Mouse (Mus musculus) kidney, postnatal 36 days (tissue): Measurements from ENCODE around the gene Brms1l.
"Not testable (repeated sequence)": the region's sequence is repeated elsewhere in the genome, so short reads cannot be mapped to it uniquely, and the experiment has no call there.

Source experiments
- DNase-seq, 2 experiments: peaks; one replicate each; pipeline ENCODE4 v3.0.0; 2021 to 2022; ENCODE audit warnings: mixed read lengths in 2 of 2

The Brms1l gene

GRCm38 (mm10) chr12:55836199-55836951 lies at the start of gene Brms1l:
Gene Brms1l, plus strand, starts transcription at chr12:55836324.
- DNase-seq, result peak; percentile 97 to 99

DNA sequence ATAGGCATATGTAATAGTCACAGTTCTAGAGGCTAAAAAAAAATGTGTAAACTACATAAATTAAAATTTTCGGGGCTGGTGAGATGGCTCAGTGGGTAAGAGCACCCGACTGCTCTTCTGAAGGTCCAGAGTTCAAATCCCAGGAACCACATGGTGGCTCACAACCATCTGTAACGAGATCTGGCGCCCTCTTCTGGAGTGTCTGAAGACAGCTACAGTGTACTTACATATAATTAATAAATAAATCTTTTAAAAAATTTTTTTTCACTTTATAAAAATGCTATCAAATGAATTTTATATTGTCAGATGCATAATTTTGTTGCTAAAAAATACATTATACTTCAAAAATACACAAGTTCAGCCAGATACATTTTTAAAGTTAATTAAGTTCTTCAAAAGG lies 41.6 kb upstream of the Brms1l start:
- DNase-seq, result not testable (repeated sequence)

DNA sequence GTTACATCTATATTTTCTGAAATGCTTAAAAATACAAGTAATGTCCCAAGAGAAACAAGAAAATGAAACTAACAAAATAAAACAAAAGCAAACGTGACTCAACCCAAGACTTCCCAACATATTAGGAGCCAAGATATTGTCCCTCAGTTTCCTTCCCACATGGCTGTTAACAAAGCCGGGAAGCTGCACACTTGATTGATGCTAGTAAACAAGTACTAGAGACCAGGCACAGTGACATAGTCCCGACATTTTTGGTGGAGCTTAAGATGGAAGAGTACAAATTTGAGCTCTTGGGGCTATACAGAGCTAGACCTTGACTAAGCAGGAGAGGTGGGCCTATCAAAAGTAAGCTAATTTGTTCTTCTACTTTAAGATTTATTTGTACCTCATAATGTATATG lies 39.0 kb upstream of the Brms1l start:
- DNase-seq, result peak in 1 of 2 experiments; percentile 46

- DNase-seq, result no peak
These were observed 37.4 kb upstream of the Brms1l start for GRCm38 (mm10) chr12:55798745-55799144.

DNA sequence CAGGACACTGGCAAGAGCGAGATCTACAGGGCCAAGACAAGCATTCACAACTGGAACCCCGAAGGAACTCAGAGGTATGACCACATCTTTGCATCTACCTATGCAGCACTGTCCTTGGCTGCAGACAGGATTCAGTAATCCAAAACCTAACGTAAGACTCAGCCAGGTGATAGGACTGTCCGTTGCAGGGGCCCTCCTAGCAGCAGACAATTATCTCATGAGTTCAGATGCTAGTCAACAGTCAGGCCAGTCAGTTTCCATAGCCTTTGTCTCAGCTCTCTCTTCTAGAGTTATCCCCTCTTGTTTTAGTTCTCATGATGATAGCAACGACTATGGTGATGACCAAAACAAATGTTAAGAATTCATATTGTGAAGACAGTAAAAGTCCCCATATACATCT lies 36.0 kb upstream of the Brms1l start:
- DNase-seq, result no peak

- DNase-seq, result no peak
These were observed 35.0 kb upstream of the Brms1l start for GRCm38 (mm10) chr12:55801131-55801530.

DNA sequence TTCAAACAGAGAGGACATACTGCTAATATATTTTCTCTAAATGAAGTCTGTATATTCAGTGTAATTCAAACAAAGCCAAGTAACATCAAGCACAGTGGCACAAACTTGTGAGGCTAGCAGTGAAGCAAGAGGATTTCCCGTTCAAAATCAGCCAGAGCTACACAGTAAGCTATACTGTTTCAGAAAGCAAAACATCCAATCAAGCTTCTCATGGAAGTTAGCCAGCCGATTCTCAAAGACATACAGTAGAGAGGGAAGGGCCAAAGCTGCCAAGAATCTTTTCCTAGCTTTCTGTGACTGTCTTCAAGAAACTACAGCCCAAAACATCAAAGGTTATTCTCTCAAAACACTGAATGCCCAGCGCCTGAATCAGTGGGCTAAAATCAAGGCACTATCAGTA lies 31.1 kb upstream of the Brms1l start:
- no peak for DNase-seq

GRCm38 (mm10) chr12:55816488-55816887 lies 19.6 kb upstream of the Brms1l start:
- no peak for DNase-seq

DNA sequence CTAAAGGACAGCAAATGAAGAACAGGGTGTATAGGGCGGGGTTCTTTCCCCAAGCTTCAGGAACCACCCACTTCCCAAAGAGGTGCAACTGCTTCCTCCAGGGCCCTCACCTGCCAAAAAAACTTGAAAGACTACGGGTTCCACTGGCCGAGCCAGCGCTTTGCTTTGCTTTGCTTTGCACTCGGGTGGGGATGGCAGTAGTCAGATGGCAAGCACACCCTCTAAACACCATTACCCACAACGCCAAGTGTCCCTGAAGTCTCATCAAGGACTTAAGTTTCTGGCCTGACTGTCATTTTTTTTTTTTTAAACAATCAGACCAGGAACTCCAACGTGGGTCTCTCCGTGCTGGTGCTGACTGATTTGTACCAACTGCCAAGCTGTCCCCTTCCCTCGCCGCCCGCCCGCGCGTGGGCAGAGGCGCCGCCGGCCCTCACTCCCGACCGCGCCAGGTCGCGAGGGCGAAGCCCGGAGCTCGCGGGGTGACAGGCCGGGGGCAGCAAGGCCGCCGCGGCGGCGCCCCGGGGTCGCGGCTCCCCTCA lies 15.9 kb upstream of the Brms1l start:
- peak; percentile 35 to 57 for DNase-seq

GRCm38 (mm10) chr12:55820661-55821314 lies 15.3 kb upstream of the Brms1l start, which contains the start of gene Ralgapa1:
Gene Ralgapa1, minus strand, starts transcription at chr12:55821167.
- peak; percentile 91 to 93 for DNase-seq

DNA sequence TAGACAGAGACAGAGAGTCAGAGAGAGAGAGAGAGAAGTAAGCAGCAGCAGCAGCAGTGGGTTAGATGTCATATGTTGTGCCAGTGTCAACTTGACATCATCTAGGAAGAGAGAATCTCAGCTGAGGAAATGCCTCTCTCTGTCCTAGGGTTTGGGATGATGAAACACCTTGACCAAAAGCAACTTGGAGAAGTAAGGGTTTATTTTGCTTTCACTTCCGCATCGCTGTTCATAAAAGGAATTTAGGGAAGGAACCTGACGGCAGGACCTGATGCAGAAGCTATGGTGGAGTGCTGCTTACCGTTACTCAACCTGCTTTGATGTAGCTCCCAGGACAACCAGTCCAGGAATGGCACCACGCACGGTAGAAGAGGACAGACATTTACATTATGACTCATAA lies 12.1 kb upstream of the Brms1l start:
- no peak for DNase-seq

DNA sequence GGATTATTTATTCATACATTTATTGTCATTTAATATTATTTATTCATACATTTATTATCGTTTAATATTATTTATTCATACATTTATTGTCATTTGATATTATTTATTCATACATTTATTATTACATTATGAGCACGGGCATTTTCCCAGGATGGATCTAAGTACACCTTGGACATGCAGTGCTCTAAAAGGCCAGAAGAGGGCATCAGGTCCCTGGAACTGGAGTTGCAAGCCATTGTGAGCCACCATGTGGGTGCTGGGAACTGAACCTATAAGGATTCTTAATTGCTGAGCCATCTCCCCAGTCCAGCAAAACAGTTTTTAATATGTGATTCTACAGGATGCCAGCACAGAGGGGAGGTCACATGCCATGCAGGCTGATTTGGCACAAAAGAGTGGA lies 10.6 kb upstream of the Brms1l start:
- DNase-seq, result no peak

DNA sequence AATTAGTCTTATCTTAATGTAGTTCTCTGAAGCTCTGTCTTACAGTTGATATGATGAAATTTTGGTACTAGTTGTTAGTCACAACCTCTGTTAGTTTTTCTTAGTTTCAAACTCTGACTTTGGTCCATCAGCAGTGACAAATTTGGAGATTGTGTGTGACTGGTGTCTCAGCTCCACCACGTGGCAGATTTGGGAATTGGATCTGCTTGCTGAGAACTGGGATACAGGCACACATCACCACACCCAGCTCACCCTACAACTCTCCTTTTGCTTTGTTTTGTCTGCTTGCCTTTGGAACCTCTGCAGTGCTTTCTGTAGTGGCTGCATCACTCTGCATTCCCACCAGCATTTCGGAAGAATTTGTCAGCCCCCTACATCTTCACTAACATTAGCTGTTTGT lies 5.0 kb upstream of the Brms1l start:
- DNase-seq, result peak; percentile 71 to 90

GRCm38 (mm10) chr12:55832961-55833360 lies 3.2 kb upstream of the Brms1l start:
- no peak for DNase-seq

GRCm38 (mm10) chr12:55833906-55834625 lies 2.1 kb upstream of the Brms1l start:
- no peak for DNase-seq

GRCm38 (mm10) chr12:55834891-55835290 lies 1.2 kb upstream of the Brms1l start:
- DNase-seq, result no peak

GRCm38 (mm10) chr12:55835857-55836198 lies 296 bp upstream of the Brms1l start:
- DNase-seq, result no peak

- no peak for DNase-seq
These were observed 1.4 kb downstream of the Brms1l start for GRCm38 (mm10) chr12:55837495-55837894.

GRCm38 (mm10) chr12:55846741-55847140 lies 10.6 kb downstream of the Brms1l start:
- DNase-seq, result peak; percentile 27 to 72

DNA sequence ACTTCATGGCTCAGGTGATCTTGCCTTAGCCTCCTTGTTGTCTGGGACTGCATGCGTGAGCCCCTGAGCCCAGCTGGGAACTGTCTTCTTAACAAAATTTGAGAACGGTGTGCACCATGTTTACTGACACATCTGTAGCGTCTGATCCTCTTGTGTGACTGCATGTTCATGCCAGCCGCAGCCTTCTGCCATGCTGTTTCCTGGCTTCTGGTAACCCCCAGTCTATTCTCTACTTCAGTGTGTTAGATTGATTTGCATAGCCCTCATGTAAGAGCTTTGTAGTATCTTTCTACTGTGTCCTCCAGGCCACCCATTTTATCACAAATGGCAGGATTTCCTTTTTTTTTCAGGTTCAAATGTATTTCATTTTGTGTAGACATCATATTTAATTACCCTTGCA lies 11.7 kb downstream of the Brms1l start:
- no peak for DNase-seq

GRCm38 (mm10) chr12:55850650-55851049 lies 14.5 kb downstream of the Brms1l start:
- no peak for DNase-seq

DNA sequence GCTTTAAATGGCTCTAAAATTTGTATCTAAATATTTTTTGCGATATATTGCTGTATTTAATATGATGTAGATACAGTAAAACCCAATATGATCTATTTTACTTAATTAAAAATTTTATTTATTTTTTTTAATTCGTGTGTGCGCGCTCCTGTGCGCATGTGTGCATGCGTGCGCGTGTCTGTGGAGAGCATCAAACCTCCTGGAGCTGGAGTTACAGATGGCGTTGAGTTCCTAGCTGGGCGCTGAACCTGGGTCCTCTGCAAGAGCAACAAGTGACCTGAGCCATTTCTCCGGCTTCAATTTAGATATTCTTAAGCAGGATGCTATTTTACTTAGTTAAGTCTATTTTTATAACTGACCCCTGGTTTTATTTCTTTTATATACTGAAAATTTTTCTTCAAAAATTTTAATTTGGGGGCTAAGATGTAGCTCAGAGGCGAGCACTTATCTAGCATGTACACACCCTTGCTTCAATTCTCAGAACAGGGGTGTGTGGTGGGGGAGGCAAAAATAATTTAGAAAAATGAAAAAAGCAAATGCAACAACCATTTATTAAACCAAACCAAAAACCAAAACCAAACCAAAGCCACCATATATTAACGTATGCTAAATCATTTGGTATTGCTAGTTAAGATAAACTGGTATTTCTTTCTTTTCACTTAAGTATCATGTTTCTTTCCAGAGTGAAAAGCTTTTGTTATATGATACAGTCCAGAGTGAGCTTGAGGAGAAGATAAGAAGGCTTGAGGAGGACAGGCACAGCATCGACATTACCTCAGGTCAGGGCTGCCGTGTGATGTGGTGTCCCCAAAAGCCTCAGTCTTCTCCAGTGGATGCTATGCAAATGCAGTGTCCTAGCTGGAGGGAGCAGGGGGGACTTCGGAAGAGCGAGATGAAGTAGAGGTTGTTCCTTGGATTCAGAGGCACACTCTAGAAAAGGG lies 23.6 kb downstream of the Brms1l start:
- no peak for DNase-seq
